20 mouse cellular contexts compared by ENCODE assay signal in genomic region chr5:4773090-4773772, GRCm38 (mm10). TPM values are rescaled to one million over a fixed set of nuclear protein-coding genes. Genes with fewer than 3 reads are reported as not detected.
DNase-seq lines count a peak whose midpoint lies in the region; ATAC-seq and TF ChIP-seq lines count a peak whose summit lies in the region.
"Had no signal": no experiment of that assay in that cellular context is flagged by ENCODE, and none has a peak within 500 bp of the region (broad histone marks: within the 10 kb centered on the region; RNA-seq: fewer than 3 reads in every experiment).

No protein-coding gene starts in this region.

- WGBS in forebrain, embryonic 15.5 days, result 12% methylated on average over 9 of the region's 9 CpGs
- WGBS in midbrain, embryonic 14.5 days, result 11% methylated on average over 9 of the region's 9 CpGs
- WGBS in kidney, adult 2 months, result 66% methylated on average over 9 of the region's 9 CpGs

- no peaks in the 10 kb centered on the region for H3K27me3 ChIP-seq in forebrain, embryonic 15.5 days
- H3K27me3 ChIP-seq in midbrain, embryonic 14.5 days (ENCODE audit: control insufficient read depth, insufficient read depth, low read length), result no peaks in the 10 kb centered on the region
- H3K27me3 ChIP-seq in kidney, adult 2 months (replicated peaks; ENCODE audit: control insufficient read depth, insufficient read depth, low read length), result no peaks in the 10 kb centered on the region
- H3K27me3 ChIP-seq: embryonic facial prominence, embryonic 15.5 days had no signal

- H3K4me3 ChIP-seq in forebrain, embryonic 15.5 days, result no peak overlapping the region
- H3K4me3 ChIP-seq in midbrain, embryonic 14.5 days (replicated peaks; ENCODE audit: low read depth, low read length), result no peak overlapping the region
- H3K4me3 ChIP-seq in kidney, adult 2 months (ENCODE audit: insufficient read depth, low read depth, low read length), result no peak overlapping the region
- H3K4me3 ChIP-seq: embryonic facial prominence, embryonic 15.5 days had no signal

- DNase-seq in frontal cortex, postnatal 14 days (ENCODE audit: low spot score in 2 of 2), result no peak
- DNase-seq in embryo, embryonic 10.5 days (ENCODE audit: low spot score), result peak; percentile 58
- peak; percentile 42 for DNase-seq in midbrain, embryonic 14.5 days
- no peak for DNase-seq in kidney, adult 2 months
- no peak for DNase-seq in layer of hippocampus, postnatal 25 days (ENCODE audit: extremely low spot score in 1 of 2, low spot score in 1 of 2)
- DNase-seq in urinary bladder, postnatal 25 days (ENCODE audit: low spot score), result no peak
- DNase-seq: adrenal gland, adult 8-10 months; cerebellum, adult 2 months; gastrocnemius, postnatal 10 days; kidney, adult 8-10 months; kidney, postnatal 4 days; layer of hippocampus, postnatal 36 days; lung, adult 18-20 months; lung, postnatal 36 days; right cerebral cortex, postnatal 4 days; thymus, postnatal 4 days had no signal

- no peak for TF ChIP-seq POLR2A in kidney, adult 2 months (IDR thresholded peaks at IDR 0.05; ENCODE audit: low read depth, low read length)

- no peaks in the 10 kb centered on the region for H3K9me3 ChIP-seq in forebrain, embryonic 15.5 days
- H3K9me3 ChIP-seq in midbrain, embryonic 14.5 days (ENCODE audit: control insufficient read depth, low read length), result no peaks in the 10 kb centered on the region
- H3K9me3 ChIP-seq: embryonic facial prominence, embryonic 15.5 days had no signal

- peaks cover 10% of the 10 kb centered on the region for H3K4me1 ChIP-seq in forebrain, embryonic 15.5 days
- peaks cover 8% of the 10 kb centered on the region; the same call in 1 of the 2 replicates for H3K4me1 ChIP-seq in midbrain, embryonic 14.5 days (ENCODE audit: control insufficient read depth, insufficient read depth, low read length)
- H3K4me1 ChIP-seq in kidney, adult 2 months (ENCODE audit: control insufficient read depth, insufficient read depth, low read length), result no peaks in the 10 kb centered on the region
- H3K4me1 ChIP-seq: embryonic facial prominence, embryonic 15.5 days had no signal

- H3K27ac ChIP-seq in forebrain, embryonic 15.5 days (replicated peaks), result 0 out of 2 replicates have a peak overlapping the region, but pooled peaks have one; percentile 4
- H3K27ac ChIP-seq in midbrain, embryonic 14.5 days (replicated peaks; ENCODE audit: low read depth, low read length), result peak overlapping the region; percentile 41; the same call in 1 of the 2 replicates
- no peak overlapping the region for H3K27ac ChIP-seq in kidney, adult 2 months (ENCODE audit: insufficient read depth, low read depth, low read length)
- H3K27ac ChIP-seq: embryonic facial prominence, embryonic 15.5 days had no signal

- H3K36me3 ChIP-seq in forebrain, embryonic 15.5 days, result no peaks in the 10 kb centered on the region
- H3K36me3 ChIP-seq in midbrain, embryonic 14.5 days (ENCODE audit: control insufficient read depth, insufficient read depth, low read length), result no peaks in the 10 kb centered on the region
- no peaks in the 10 kb centered on the region for H3K36me3 ChIP-seq in kidney, adult 2 months (ENCODE audit: control insufficient read depth, insufficient read depth, low read length)
- H3K36me3 ChIP-seq: embryonic facial prominence, embryonic 15.5 days had no signal

- peak; percentile 57 for ATAC-seq in frontal cortex, adult (ENCODE audit: low TSS enrichment)
- peak; percentile 58 for ATAC-seq in forebrain, embryonic 15.5 days (replicated peaks)
- ATAC-seq in midbrain, embryonic 14.5 days (ENCODE audit: low FRiP score, low TSS enrichment), result no peak

- H3K4me2 ChIP-seq in forebrain, embryonic 15.5 days (replicated peaks), result no peak overlapping the region
- H3K4me2 ChIP-seq in midbrain, embryonic 14.5 days (ENCODE audit: low read length), result no peak overlapping the region
- H3K4me2 ChIP-seq: embryonic facial prominence, embryonic 15.5 days had no signal

- no peak overlapping the region for H3K9ac ChIP-seq in forebrain, embryonic 15.5 days (replicated peaks)
- H3K9ac ChIP-seq in midbrain, embryonic 14.5 days (replicated peaks; ENCODE audit: low read length), result no peak overlapping the region
- H3K9ac ChIP-seq: embryonic facial prominence, embryonic 15.5 days had no signal

- TF ChIP-seq CTCF in kidney, adult 2 months (conservative IDR thresholded peaks at IDR 0.05; ENCODE audit: insufficient read depth, insufficient read length, low read depth, low read length), result no peak

RNA-seq across cellular contexts. Expression of gene Fzd1, which starts 15.4 kb away (rescaled TPM):
- polyA plus RNA-seq in forebrain, embryonic 15.5 days (2015; fragmentation: Nextera tagmentation; extraction: Ambion mirVana), result 19.6 and 20.8 TPM in 2 replicates
- 38.6 and 44.3 TPM in 2 replicates for polyA plus RNA-seq in midbrain, embryonic 14.5 days (2014; fragmentation: Nextera tagmentation; extraction: Ambion mirVana)
- 49.4 and 58.6 TPM in 2 replicates for polyA plus RNA-seq in kidney, adult 2 months (2012; rRNA removed)
- 10 to 100 TPM; 11.4 to 13.3 TPM for total RNA-seq in layer of hippocampus, postnatal 25 days (2021)
- total RNA-seq: MEL had no signal

Comparison
In these comparisons a context has a peak if more than half of its experiments do, and no peak if none do; other contexts are left out.
1. DNase-seq: peak in embryo, embryonic 10.5 days (single experiment) and midbrain, embryonic 14.5 days (single experiment); none in frontal cortex, postnatal 14 days (0 of 2), kidney, adult 2 months (single experiment), layer of hippocampus, postnatal 25 days (0 of 2) and urinary bladder, postnatal 25 days (single experiment).